Mouse (Mus musculus): ENCODE results near the gene Man1a2. TPM values are rescaled to one million over a fixed set of nuclear protein-coding genes. Genes with fewer than 3 reads are reported as not detected.

The Man1a2 gene
- polyA plus RNA-seq, 1 experiment = 7.1 TPM

GRCm38 (mm10) chr3:100582721-100583355, 102.5 kb downstream of the Man1a2 start:
- H3K79me2 ChIP-seq (ENCODE audit: control insufficient read depth, insufficient read depth) = no peaks in the 10 kb centered on the region
- TF ChIP-seq CTCF (IDR thresholded peaks at IDR 0.05; ENCODE audit: control insufficient read depth, insufficient read depth, insufficient read length) (no peak), MYOG (IDR thresholded peaks at IDR 0.05; ENCODE audit: control insufficient read depth, extremely low read depth, insufficient read length) (no peak), FOSL1 (IDR thresholded peaks at IDR 0.05; ENCODE audit: insufficient read depth, low read length, poor library complexity, severe bottlenecking) (no peak), USF1 (IDR thresholded peaks at IDR 0.05; ENCODE audit: low read depth) (no peak), CEBPB (IDR thresholded peaks at IDR 0.05; ENCODE audit: low read depth) (no peak)
- no peak overlapping the region for H3ac ChIP-seq (ENCODE audit: control insufficient read depth, insufficient read length, low read depth)
- H3K4me3 ChIP-seq (ENCODE audit: insufficient read depth, poor library complexity, severe bottlenecking) = no peak overlapping the region
- no peaks in the 10 kb centered on the region for H3K79me3 ChIP-seq (ENCODE audit: low read depth)
- peaks cover 4% of the 10 kb centered on the region for H3K36me3 ChIP-seq (ENCODE audit: control insufficient read depth, insufficient read depth)
- no peaks in the 10 kb centered on the region for H3K27me3 ChIP-seq (ENCODE audit: control insufficient read depth, insufficient read depth, insufficient read length)

GRCm38 (mm10) chr3:100572571-100573183, 112.6 kb downstream of the Man1a2 start:
- H3K79me2 ChIP-seq (ENCODE audit: control insufficient read depth, insufficient read depth) = no peaks in the 10 kb centered on the region
- no peak overlapping the region for H3K4me3 ChIP-seq (ENCODE audit: insufficient read depth, poor library complexity, severe bottlenecking)

GRCm38 (mm10) chr3:100568443-100569390, 116.6 kb downstream of the Man1a2 start:
- no peak for TF ChIP-seq FOSL1 (IDR thresholded peaks at IDR 0.05; ENCODE audit: insufficient read depth, low read length, poor library complexity, severe bottlenecking)
- TF ChIP-seq MYOD1 (IDR thresholded peaks at IDR 0.05; ENCODE audit: control insufficient read depth, insufficient read length, low read depth) = no peak
- no peak for TF ChIP-seq MAX (IDR thresholded peaks at IDR 0.05)
- TF ChIP-seq MYOG (IDR thresholded peaks at IDR 0.05; ENCODE audit: control insufficient read depth, extremely low read depth, insufficient read length) = no peak
- TF ChIP-seq USF1 (IDR thresholded peaks at IDR 0.05; ENCODE audit: low read depth) = no peak
- no peak for TF ChIP-seq CEBPB (IDR thresholded peaks at IDR 0.05; ENCODE audit: low read depth)
- no peak for TF ChIP-seq CTCF (IDR thresholded peaks at IDR 0.05; ENCODE audit: control insufficient read depth, insufficient read depth, insufficient read length)
- Histone ChIP-seq H3K27me3 (ENCODE audit: control insufficient read depth, insufficient read depth, insufficient read length) (no peaks in the 10 kb centered on the region), H3ac (ENCODE audit: control insufficient read depth, insufficient read length, low read depth) (no peak overlapping the region), H3K79me2 (ENCODE audit: control insufficient read depth, insufficient read depth) (no peaks in the 10 kb centered on the region), H3K36me3 (ENCODE audit: control insufficient read depth, insufficient read depth) (peaks cover 7% of the 10 kb centered on the region), H3K4me3 (ENCODE audit: insufficient read depth, poor library complexity, severe bottlenecking) (no peak overlapping the region), H3K79me3 (ENCODE audit: low read depth) (no peaks in the 10 kb centered on the region)

More at GRCm38 (mm10) chr3:100572571-100573183, 112.6 kb downstream of the Man1a2 start:
- no peak overlapping the region for H3ac ChIP-seq (ENCODE audit: control insufficient read depth, insufficient read length, low read depth)
- peaks cover 11% of the 10 kb centered on the region for H3K36me3 ChIP-seq (ENCODE audit: control insufficient read depth, insufficient read depth)
- TF ChIP-seq MYOG (IDR thresholded peaks at IDR 0.05; ENCODE audit: control insufficient read depth, extremely low read depth, insufficient read length) (no peak), CTCF (IDR thresholded peaks at IDR 0.05; ENCODE audit: control insufficient read depth, insufficient read depth, insufficient read length) (no peak), MYOD1 (IDR thresholded peaks at IDR 0.05; ENCODE audit: control insufficient read depth, insufficient read length, low read depth) (no peak), FOSL1 (IDR thresholded peaks at IDR 0.05; ENCODE audit: insufficient read depth, low read length, poor library complexity, severe bottlenecking) (no peak), USF1 (IDR thresholded peaks at IDR 0.05; ENCODE audit: low read depth) (no peak), MAX (IDR thresholded peaks at IDR 0.05) (no peak), CEBPB (IDR thresholded peaks at IDR 0.05; ENCODE audit: low read depth) (no peak)
- no peaks in the 10 kb centered on the region for H3K79me3 ChIP-seq (ENCODE audit: low read depth)
- no peaks in the 10 kb centered on the region for H3K27me3 ChIP-seq (ENCODE audit: control insufficient read depth, insufficient read depth, insufficient read length)

GRCm38 (mm10) chr3:100563565-100563964, 121.7 kb downstream of the Man1a2 start:
- Histone ChIP-seq H3K27me3 (ENCODE audit: control insufficient read depth, insufficient read depth, insufficient read length) (no peaks in the 10 kb centered on the region), H3K79me3 (ENCODE audit: low read depth) (no peaks in the 10 kb centered on the region), H3K36me3 (ENCODE audit: control insufficient read depth, insufficient read depth) (peaks cover 7% of the 10 kb centered on the region), H3ac (ENCODE audit: control insufficient read depth, insufficient read length, low read depth) (no peak overlapping the region), H3K4me3 (ENCODE audit: insufficient read depth, poor library complexity, severe bottlenecking) (no peak overlapping the region), H3K79me2 (ENCODE audit: control insufficient read depth, insufficient read depth) (no peaks in the 10 kb centered on the region)
- TF ChIP-seq CTCF (IDR thresholded peaks at IDR 0.05; ENCODE audit: control insufficient read depth, insufficient read depth, insufficient read length) = no peak
- no peak for TF ChIP-seq CEBPB (IDR thresholded peaks at IDR 0.05; ENCODE audit: low read depth)
- TF ChIP-seq FOSL1 (IDR thresholded peaks at IDR 0.05; ENCODE audit: insufficient read depth, low read length, poor library complexity, severe bottlenecking) = no peak
- TF ChIP-seq USF1 (IDR thresholded peaks at IDR 0.05; ENCODE audit: low read depth) = no peak
- TF ChIP-seq MYOD1 (IDR thresholded peaks at IDR 0.05; ENCODE audit: control insufficient read depth, insufficient read length, low read depth) = no peak
- TF ChIP-seq MAX (IDR thresholded peaks at IDR 0.05) = no peak
- no peak for TF ChIP-seq MYOG (IDR thresholded peaks at IDR 0.05; ENCODE audit: control insufficient read depth, extremely low read depth, insufficient read length)

- no peak overlapping the region for H3ac ChIP-seq (ENCODE audit: control insufficient read depth, insufficient read length, low read depth)
- no peak overlapping the region for H3K4me3 ChIP-seq (ENCODE audit: insufficient read depth, poor library complexity, severe bottlenecking)
- H3K79me3 ChIP-seq (ENCODE audit: low read depth) = no peaks in the 10 kb centered on the region
- H3K36me3 ChIP-seq (ENCODE audit: control insufficient read depth, insufficient read depth) = peaks cover 7% of the 10 kb centered on the region
- H3K27me3 ChIP-seq (ENCODE audit: control insufficient read depth, insufficient read depth, insufficient read length) = no peaks in the 10 kb centered on the region
- TF ChIP-seq CEBPB (IDR thresholded peaks at IDR 0.05; ENCODE audit: low read depth) (no peak), MYOD1 (IDR thresholded peaks at IDR 0.05; ENCODE audit: control insufficient read depth, insufficient read length, low read depth) (no peak), CTCF (IDR thresholded peaks at IDR 0.05; ENCODE audit: control insufficient read depth, insufficient read depth, insufficient read length) (no peak), MYOG (IDR thresholded peaks at IDR 0.05; ENCODE audit: control insufficient read depth, extremely low read depth, insufficient read length) (no peak), MAX (IDR thresholded peaks at IDR 0.05) (no peak), FOSL1 (IDR thresholded peaks at IDR 0.05; ENCODE audit: insufficient read depth, low read length, poor library complexity, severe bottlenecking) (no peak), USF1 (IDR thresholded peaks at IDR 0.05; ENCODE audit: low read depth) (no peak)
- no peaks in the 10 kb centered on the region for H3K79me2 ChIP-seq (ENCODE audit: control insufficient read depth, insufficient read depth)
These were observed 122.8 kb downstream of the Man1a2 start for GRCm38 (mm10) chr3:100562455-100562854.
